Mouse (Mus musculus) stomach, postnatal 0 days (tissue): ENCODE measurements at regions not wholly inside any gene's neighbourhood (a gene's known extent, or its start where the extent isn't known, plus 50 kb on each side); places are given as distances from the start of the nearest gene placed in this dataset.

ENCODE experiments used
- CTCF ChIP-seq: IDR thresholded peaks from 2 replicates; pipeline ENCODE4 v1.5.1; 2016; ENCODE audit warnings: antibody characterized with exemption, low read depth, mild to moderate bottlenecking, moderate library complexity
- EP300 ChIP-seq: optimal IDR thresholded peaks from 2 replicates; pipeline ENCODE3; 2016; ENCODE audit warnings: antibody characterized with exemption

GRCm38 (mm10) chr14:110021812-110022211, 733.1 kb downstream of the Slitrk6 start:
- no peak for TF ChIP-seq CTCF
- TF ChIP-seq EP300, result no peak
